Mouse (Mus musculus): ENCODE measurements around the gene Gm5431. TPM values are rescaled to one million over a fixed set of nuclear protein-coding genes. Genes with fewer than 3 reads are reported as not detected.
"Not testable (repeated sequence)": the region's sequence is repeated elsewhere in the genome, so short reads cannot be mapped to it uniquely, and the experiment has no call there.

Gm5431 gene
- polyA plus RNA-seq (2012; rRNA removed), result 0.19 and 0.20 TPM in 2 replicates

DNA sequence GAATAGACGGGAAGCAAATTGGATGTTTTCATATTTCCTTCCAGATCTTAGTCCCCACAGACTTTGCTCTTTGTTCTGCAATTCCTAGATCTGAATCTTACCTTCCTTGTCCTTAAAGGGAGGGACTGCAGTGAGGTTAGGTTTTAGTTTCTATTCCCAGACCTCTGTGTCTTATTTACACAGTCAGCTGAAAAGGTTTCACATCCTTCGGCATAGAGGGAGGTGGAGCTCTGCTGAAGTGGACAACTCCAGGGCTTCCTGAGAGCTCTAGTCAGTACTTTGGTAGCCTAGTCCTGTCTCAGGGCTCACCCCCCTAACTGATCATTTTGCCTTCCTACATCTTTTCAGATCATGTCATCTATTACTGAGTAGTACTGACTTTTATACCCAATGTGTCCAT, at the start of gene Gm5431:
Gene Gm5431, minus strand, starts transcription at position 194 of the 400 bp plus-strand sequence.
- DNase-seq, result peak; percentile 47
- WGBS, result 39% methylated on average over 2 of the region's 2 CpGs
- no peaks in the 10 kb centered on the region for H3K36me3 ChIP-seq (ENCODE audit: control insufficient read depth, insufficient read depth, low read length)
- 0 out of 2 replicates have a peak within 1 kb of the TSS, but pooled peaks have one; percentile 55 for H3K27ac ChIP-seq (ENCODE audit: insufficient read depth, low read depth, low read length)
- TF ChIP-seq POLR2A (IDR thresholded peaks at IDR 0.05; ENCODE audit: low read depth, low read length) (no peak), CTCF (conservative IDR thresholded peaks at IDR 0.05; ENCODE audit: insufficient read depth, insufficient read length, low read depth, low read length) (no peak)
- no peaks in the 10 kb centered on the region for H3K27me3 ChIP-seq (replicated peaks; ENCODE audit: control insufficient read depth, insufficient read depth, low read length)
- peaks cover 15% of the 10 kb centered on the region for H3K4me1 ChIP-seq (ENCODE audit: control insufficient read depth, insufficient read depth, low read length)
- no peak within 1 kb of the TSS for H3K4me3 ChIP-seq (ENCODE audit: insufficient read depth, low read depth, low read length)

DNA sequence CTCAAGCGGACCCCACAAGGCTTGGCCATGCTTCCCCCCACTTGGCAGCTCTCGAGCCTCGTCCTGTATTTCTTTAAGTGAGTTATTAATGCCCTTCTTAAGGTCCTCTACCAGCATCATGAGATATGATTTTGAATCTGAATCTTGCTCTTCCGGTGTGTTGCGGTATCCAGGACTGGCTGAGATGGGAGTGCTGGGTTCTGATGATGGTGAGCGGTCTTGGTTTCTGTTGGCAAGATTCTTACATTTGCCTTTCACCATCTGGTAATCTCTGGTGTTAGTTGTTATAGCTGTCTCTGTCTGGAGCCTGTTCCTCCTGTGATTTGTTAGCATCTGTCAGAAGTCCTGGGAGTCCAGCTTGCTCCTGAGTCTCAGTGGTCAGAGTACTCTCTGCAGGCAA, 44.1 kb upstream of the Gm5431 start, which contains the start of gene Psme2b:
Gene Psme2b, minus strand, starts transcription at position 101 of the 400 bp plus-strand sequence.
- 91% methylated on average over 6 of the region's 6 CpGs for WGBS
- H3K4me3 ChIP-seq (ENCODE audit: insufficient read depth, low read depth, low read length); H3K27me3 ChIP-seq (replicated peaks; ENCODE audit: control insufficient read depth, insufficient read depth, low read length): not testable (repeated sequence)

GRCm38 (mm10) chr11:48939286-48939685, 37.3 kb upstream of the Gm5431 start:
- DNase-seq; H3K27me3 ChIP-seq (replicated peaks; ENCODE audit: control insufficient read depth, insufficient read depth, low read length); H3K4me1 ChIP-seq (ENCODE audit: control insufficient read depth, insufficient read depth, low read length); H3K36me3 ChIP-seq (ENCODE audit: control insufficient read depth, insufficient read depth, low read length); H3K4me3 ChIP-seq (ENCODE audit: insufficient read depth, low read depth, low read length); H3K27ac ChIP-seq (ENCODE audit: insufficient read depth, low read depth, low read length): not testable (repeated sequence)

More for the DNA sequence above, 44.1 kb upstream of the Gm5431 start, which contains the start of gene Psme2b:
- not testable (repeated sequence) for H3K4me1 ChIP-seq (ENCODE audit: control insufficient read depth, insufficient read depth, low read length); H3K36me3 ChIP-seq (ENCODE audit: control insufficient read depth, insufficient read depth, low read length); DNase-seq; H3K27ac ChIP-seq (ENCODE audit: insufficient read depth, low read depth, low read length)

DNA sequence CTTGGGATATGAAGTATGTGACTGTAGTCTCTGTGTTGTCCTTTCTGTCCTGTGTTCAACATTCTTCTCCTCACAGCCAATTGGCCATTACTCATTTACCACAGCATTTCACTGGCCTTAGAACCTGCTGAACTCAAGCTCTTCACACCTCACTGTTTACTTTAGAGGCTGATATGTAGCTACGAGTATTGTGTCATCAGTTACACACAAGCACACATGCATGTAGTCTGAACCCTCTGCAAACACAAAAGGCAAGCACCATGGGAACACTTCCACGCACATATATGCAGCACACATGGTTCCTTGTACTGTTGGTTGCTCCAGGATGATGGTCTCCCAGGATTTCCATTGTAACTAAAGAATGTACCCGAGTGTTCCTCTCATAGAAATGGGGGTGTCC, 33.3 kb upstream of the Gm5431 start:
- not testable (repeated sequence) for H3K4me1 ChIP-seq (ENCODE audit: control insufficient read depth, insufficient read depth, low read length); H3K27ac ChIP-seq (ENCODE audit: insufficient read depth, low read depth, low read length); H3K4me3 ChIP-seq (ENCODE audit: insufficient read depth, low read depth, low read length); H3K36me3 ChIP-seq (ENCODE audit: control insufficient read depth, insufficient read depth, low read length); H3K27me3 ChIP-seq (replicated peaks; ENCODE audit: control insufficient read depth, insufficient read depth, low read length)
- peak; percentile 6 for DNase-seq
- no CpG with 5 or more reads among the region's 3 CpGs for WGBS

- 7% methylated on average over 1 of the region's 1 CpGs for whole genome bisulfite sequencing
- not testable (repeated sequence) for H3K4me3 ChIP-seq (ENCODE audit: insufficient read depth, low read depth, low read length); H3K27me3 ChIP-seq (replicated peaks; ENCODE audit: control insufficient read depth, insufficient read depth, low read length); H3K4me1 ChIP-seq (ENCODE audit: control insufficient read depth, insufficient read depth, low read length); H3K36me3 ChIP-seq (ENCODE audit: control insufficient read depth, insufficient read depth, low read length)
- DNase-seq, result peak; percentile 4
- H3K27ac ChIP-seq (ENCODE audit: insufficient read depth, low read depth, low read length), result 0 out of 2 replicates have a peak overlapping the region, but pooled peaks have one; percentile 38
Measured at GRCm38 (mm10) chr11:48933923-48934322, 31.9 kb upstream of the Gm5431 start.

DNA sequence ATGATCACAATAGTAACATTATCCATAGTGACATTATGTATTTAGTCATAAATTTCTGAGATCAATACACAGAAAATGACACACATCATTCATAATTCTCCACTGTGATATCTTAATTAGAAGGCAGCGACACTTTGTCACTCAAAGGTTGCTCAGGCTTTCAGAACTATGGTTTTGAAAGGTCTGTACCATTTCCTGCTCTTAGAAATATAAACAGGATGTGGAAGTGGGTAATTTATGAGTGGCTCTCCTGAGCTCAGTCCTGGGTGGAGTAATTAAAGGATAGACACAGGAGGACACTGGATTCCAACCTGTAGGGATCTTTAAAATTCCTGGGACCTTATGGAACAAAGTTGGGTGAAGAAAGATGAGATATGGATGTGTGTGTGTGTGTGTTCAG, 31.4 kb upstream of the Gm5431 start:
- not testable (repeated sequence) for DNase-seq; H3K27ac ChIP-seq (ENCODE audit: insufficient read depth, low read depth, low read length); H3K4me3 ChIP-seq (ENCODE audit: insufficient read depth, low read depth, low read length); H3K27me3 ChIP-seq (replicated peaks; ENCODE audit: control insufficient read depth, insufficient read depth, low read length); H3K4me1 ChIP-seq (ENCODE audit: control insufficient read depth, insufficient read depth, low read length); H3K36me3 ChIP-seq (ENCODE audit: control insufficient read depth, insufficient read depth, low read length)
- 47% methylated on average over 1 of the region's 1 CpGs for WGBS

DNA sequence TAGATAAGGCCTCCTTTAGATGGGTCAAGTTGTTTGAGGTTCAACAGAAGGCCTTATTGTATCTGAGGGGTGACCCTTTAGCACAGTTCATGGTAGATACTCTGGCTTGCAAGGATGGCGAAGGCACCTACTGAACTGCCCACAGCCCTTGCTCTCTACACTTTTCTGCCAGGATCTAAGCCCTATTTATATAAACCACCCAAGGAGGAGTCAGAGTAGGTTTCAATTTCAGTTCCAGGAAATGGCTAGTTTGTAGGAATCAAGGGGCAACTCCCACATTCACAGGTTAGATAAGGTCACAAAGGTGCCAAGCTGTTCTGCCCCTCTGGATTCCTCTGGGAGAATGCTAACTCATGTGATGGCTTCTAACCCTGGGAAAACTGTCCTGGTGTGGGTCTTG, 26.1 kb upstream of the Gm5431 start:
- not testable (repeated sequence) for H3K4me1 ChIP-seq (ENCODE audit: control insufficient read depth, insufficient read depth, low read length); H3K27ac ChIP-seq (ENCODE audit: insufficient read depth, low read depth, low read length); DNase-seq; H3K4me3 ChIP-seq (ENCODE audit: insufficient read depth, low read depth, low read length); H3K27me3 ChIP-seq (replicated peaks; ENCODE audit: control insufficient read depth, insufficient read depth, low read length); H3K36me3 ChIP-seq (ENCODE audit: control insufficient read depth, insufficient read depth, low read length)
- 88% methylated on average over 1 of the region's 1 CpGs for WGBS

GRCm38 (mm10) chr11:48926437-48926836, 24.4 kb upstream of the Gm5431 start:
- not testable (repeated sequence) for H3K36me3 ChIP-seq (ENCODE audit: control insufficient read depth, insufficient read depth, low read length); H3K27ac ChIP-seq (ENCODE audit: insufficient read depth, low read depth, low read length); H3K4me3 ChIP-seq (ENCODE audit: insufficient read depth, low read depth, low read length); H3K27me3 ChIP-seq (replicated peaks; ENCODE audit: control insufficient read depth, insufficient read depth, low read length); DNase-seq; H3K4me1 ChIP-seq (ENCODE audit: control insufficient read depth, insufficient read depth, low read length)

DNA sequence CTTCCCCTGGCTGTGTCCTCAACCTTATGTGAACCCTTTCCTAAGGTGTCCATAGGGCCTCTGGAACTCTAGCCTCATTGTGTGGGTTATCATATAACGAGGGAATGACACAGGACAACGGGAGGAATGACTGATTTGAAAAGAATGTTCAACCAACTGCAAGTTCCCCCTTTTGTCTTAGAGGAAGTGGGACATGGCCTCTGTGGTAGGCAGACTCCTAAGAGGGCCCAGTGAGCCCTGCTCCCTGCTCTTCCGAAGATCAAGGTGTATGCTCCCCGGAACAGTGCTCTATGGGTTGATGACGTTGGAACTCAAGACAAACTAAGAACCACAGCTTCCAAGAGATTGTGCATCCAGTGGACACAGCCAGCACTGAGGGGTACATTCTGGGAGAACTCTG, 21.8 kb upstream of the Gm5431 start:
- H3K27ac ChIP-seq (ENCODE audit: insufficient read depth, low read depth, low read length); H3K4me1 ChIP-seq (ENCODE audit: control insufficient read depth, insufficient read depth, low read length); H3K4me3 ChIP-seq (ENCODE audit: insufficient read depth, low read depth, low read length); H3K27me3 ChIP-seq (replicated peaks; ENCODE audit: control insufficient read depth, insufficient read depth, low read length); DNase-seq; H3K36me3 ChIP-seq (ENCODE audit: control insufficient read depth, insufficient read depth, low read length): not testable (repeated sequence)
- WGBS, result 83% methylated on average over 5 of the region's 5 CpGs
